Mouse (Mus musculus) lung, postnatal 0 days (tissue): ENCODE measurements around the gene Pon3. TPM values are rescaled to one million over a fixed set of nuclear protein-coding genes. Genes with fewer than 3 reads are reported as not detected.

Source experiments
- ATAC-seq: fragments of 200-750 bp; cut with Nextera tagmentation; 2 replicates; pipeline ENCODE4 v1.8.0; 2017; ENCODE audit warnings: moderate library complexity
- DNase-seq: peaks from one replicate; pipeline ENCODE4 v3.0.0-alpha.2; 2016; ENCODE audit warnings: low spot score
- H3K27ac ChIP-seq: fragments of 300-500 bp; sonication (generic); 2 replicates; pipeline ENCODE4 v1.5.1; 2014; ENCODE audit warnings: antibody characterized with exemption, mild to moderate bottlenecking, low read length, mixed read lengths
- H3K27me3 ChIP-seq: fragments of 300-500 bp; sonication (generic); replicated peaks from 2 replicates; pipeline ENCODE4 v1.6.1; 2014; ENCODE audit warnings: low read length, mixed read lengths; ENCODE audit not compliant: insufficient read depth
- H3K36me3 ChIP-seq: fragments of 300-500 bp; sonication (generic); 2 replicates; pipeline ENCODE4 v1.6.1; 2014; ENCODE audit warnings: low read length, mixed read lengths; ENCODE audit not compliant: insufficient read depth
- H3K4me1 ChIP-seq: fragments of 300-500 bp; sonication (generic); 2 replicates; pipeline ENCODE4 v1.6.1; 2014; ENCODE audit warnings: antibody characterized with exemption, low read depth, low read length, mixed read lengths; ENCODE audit not compliant: insufficient read depth
- H3K4me2 ChIP-seq: fragments of 300-500 bp; sonication (generic); replicated peaks from 2 replicates; pipeline ENCODE4 v1.6.1; 2014; ENCODE audit warnings: low read depth, mild to moderate bottlenecking, low read length, moderate library complexity, mixed read lengths
- H3K4me3 ChIP-seq: fragments of 300-500 bp; sonication (generic); 2 replicates; pipeline ENCODE4 v1.5.1; 2014; ENCODE audit warnings: low read depth, low read length
- H3K9ac ChIP-seq: fragments of 300-500 bp; sonication (generic); replicated peaks from 2 replicates; pipeline ENCODE4 v1.6.1; 2014; ENCODE audit warnings: low read depth, mild to moderate bottlenecking
- H3K9me3 ChIP-seq: fragments of 300-500 bp; sonication (generic); 2 replicates; pipeline ENCODE4 v1.6.1; 2016; ENCODE audit warnings: low read length, mixed read lengths
- CTCF ChIP-seq: IDR thresholded peaks from 2 replicates; pipeline ENCODE4 v1.5.1; 2016; ENCODE audit warnings: antibody characterized with exemption, mild to moderate bottlenecking
- EP300 ChIP-seq: IDR thresholded peaks from 2 replicates; pipeline ENCODE4 v1.6.1; 2016; ENCODE audit warnings: antibody characterized with exemption, mild to moderate bottlenecking, control low read depth
- WGBS: fragments of 180-500 bp; shearing (Covaris S2); extraction: QIAGEN DNeasy Blood & Tissue Kit; methylation state at CpG from one replicate; pipeline ENCODE4 v1.1.7; 2014; 5-methylcytosine and 5-hydroxymethylcytosine counted together
- polyA plus RNA-seq: library from polyadenylated mRNA; unstranded; fragments of >200 nt; fragmentation: Nextera tagmentation; extraction: Ambion mirVana; gene quantifications from 2 replicates; pipeline ENCODE4 v1.2.1, GENCODE M21; 2015

The Pon3 gene
- polyA plus RNA-seq, 1 experiment from 2014 or later: 143 TPM

DNA sequence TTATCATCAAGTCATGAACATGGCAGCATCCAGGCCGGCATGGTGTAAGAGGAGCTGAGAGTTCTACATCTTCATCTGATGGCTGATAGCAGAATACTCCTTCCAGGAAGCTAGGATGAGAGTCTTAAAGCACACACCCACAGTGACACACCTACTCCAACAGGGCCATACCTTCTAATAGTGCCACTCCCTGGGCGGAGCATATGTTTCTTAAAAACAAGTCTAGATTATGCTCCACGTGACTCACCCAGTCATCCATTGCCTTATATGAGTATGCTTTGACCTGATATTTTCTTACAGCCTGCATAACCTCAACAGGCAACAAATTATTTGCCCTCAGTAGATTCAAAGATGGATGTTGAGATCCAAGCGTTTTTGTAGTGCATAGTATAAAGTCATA lies 37.9 kb downstream of the Pon3 start:
- no peak for ATAC-seq

DNA sequence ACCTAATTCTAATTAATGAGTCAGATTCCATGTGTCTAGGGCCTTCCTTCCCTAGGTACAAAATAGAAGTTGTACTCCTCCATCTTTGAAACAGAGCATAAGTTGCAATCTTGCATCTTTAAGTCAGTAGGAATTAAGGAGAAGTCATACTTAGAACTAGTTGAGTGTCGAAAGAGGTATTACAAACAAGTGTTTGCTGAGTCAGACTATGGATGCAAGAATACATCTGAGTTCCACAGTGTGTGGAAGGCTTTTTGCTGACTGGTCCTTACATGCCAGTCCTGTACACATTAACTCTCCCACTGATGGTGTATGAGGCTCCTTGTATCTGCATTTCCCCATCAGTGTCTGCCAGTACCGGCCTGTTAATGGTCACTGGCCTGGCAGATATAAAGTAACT lies 48.3 kb downstream of the Pon3 start:
- H3K9me3 ChIP-seq: no peaks in the 10 kb centered on the region
- H3K4me1 ChIP-seq: no peaks in the 10 kb centered on the region
- no peak for TF ChIP-seq EP300
- TF ChIP-seq CTCF: no peak
- 73% methylated on average over 2 of the region's 2 CpGs for WGBS
- no peak; the same call in 1 of the 2 replicates for ATAC-seq
- H3K4me2 ChIP-seq: no peak overlapping the region
- H3K27me3 ChIP-seq: no peaks in the 10 kb centered on the region
- no peak overlapping the region for H3K4me3 ChIP-seq
- H3K36me3 ChIP-seq: no peaks in the 10 kb centered on the region
- H3K9ac ChIP-seq: no peak overlapping the region
- no peak overlapping the region for H3K27ac ChIP-seq
- peak; percentile 46 for DNase-seq

More for the DNA sequence above, 37.9 kb downstream of the Pon3 start:
- Histone ChIP-seq H3K36me3 (no peaks in the 10 kb centered on the region), H3K9ac (no peak overlapping the region), H3K27ac (no peak overlapping the region), H3K4me2 (no peak overlapping the region), H3K27me3 (no peaks in the 10 kb centered on the region), H3K4me1 (no peaks in the 10 kb centered on the region), H3K9me3 (no peaks in the 10 kb centered on the region), H3K4me3 (no peak overlapping the region)
- 90% methylated on average over 4 of the region's 4 CpGs for WGBS
- no peak for DNase-seq
- TF ChIP-seq EP300: no peak
- no peak for TF ChIP-seq CTCF

DNA sequence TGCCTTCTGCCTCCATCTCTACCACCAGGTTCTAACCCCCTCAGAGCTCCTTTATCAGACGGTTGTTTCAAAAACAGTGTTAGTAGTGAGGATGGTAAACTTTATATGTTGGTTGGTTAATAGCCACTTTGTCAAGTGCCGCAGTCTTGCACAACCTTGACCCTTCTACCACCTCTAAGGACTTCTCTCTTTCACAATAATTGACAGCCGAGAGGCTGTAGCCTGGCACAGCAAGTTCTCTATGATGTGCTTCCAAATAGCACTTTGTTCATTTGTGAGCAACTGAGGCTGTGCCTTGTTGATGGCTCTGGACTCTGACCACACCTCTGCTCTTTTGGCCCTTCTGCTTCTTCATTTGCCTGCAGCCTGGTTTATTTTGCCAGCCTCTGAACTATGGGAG lies 56.2 kb downstream of the Pon3 start:
- no peak overlapping the region for H3K9ac ChIP-seq
- WGBS: 39% methylated on average over 3 of the region's 3 CpGs
- H3K36me3 ChIP-seq: no peaks in the 10 kb centered on the region
- H3K4me3 ChIP-seq: no peak overlapping the region
- no peaks in the 10 kb centered on the region for H3K9me3 ChIP-seq
- H3K4me2 ChIP-seq: no peak overlapping the region
- TF ChIP-seq EP300 (peak; percentile 89), CTCF (no peak)
- no peaks in the 10 kb centered on the region for H3K27me3 ChIP-seq
- DNase-seq (peak; percentile 75), ATAC-seq (peak; percentile 85)
- H3K27ac ChIP-seq: peak overlapping the region; percentile 51; the same call in 1 of the 2 replicates
- no peaks in the 10 kb centered on the region for H3K4me1 ChIP-seq

DNA sequence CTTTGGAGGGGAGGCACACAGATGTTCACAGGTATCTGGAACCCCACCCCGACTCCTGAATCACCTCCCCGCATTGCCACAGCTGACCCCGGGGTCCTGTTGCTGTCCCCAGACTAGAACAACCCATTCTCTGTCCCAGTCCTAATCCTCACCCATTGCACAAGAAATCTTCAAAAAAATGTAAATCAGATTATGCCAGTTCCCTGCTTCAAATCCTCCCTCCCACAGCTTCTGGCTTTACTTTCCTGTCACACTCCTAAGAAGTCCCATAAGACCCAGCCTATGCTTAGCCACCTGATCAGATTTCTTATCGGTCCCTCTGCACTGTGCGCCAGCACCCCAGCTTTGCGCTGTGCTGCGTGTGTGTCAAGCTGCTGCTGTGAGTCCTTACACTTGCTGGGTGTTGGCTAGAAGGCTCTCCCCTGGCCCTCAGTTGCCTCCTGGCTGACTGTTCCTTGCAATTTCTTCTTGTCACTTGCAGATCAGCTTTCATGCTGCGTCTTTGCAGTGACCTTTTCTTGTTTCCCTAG lies 56.6 kb downstream of the Pon3 start:
- no peak overlapping the region for H3K4me3 ChIP-seq
- H3K27ac ChIP-seq: 0 out of 2 replicates have a peak overlapping the region, but pooled peaks have one; percentile 51
- no peak overlapping the region for H3K4me2 ChIP-seq
- DNase-seq (no peak), ATAC-seq (peak; percentile 36)
- 77% methylated on average over 8 of the region's 8 CpGs for WGBS
- H3K36me3 ChIP-seq: no peaks in the 10 kb centered on the region
- TF ChIP-seq CTCF (no peak), EP300 (no peak)
- no peaks in the 10 kb centered on the region for H3K4me1 ChIP-seq
- no peaks in the 10 kb centered on the region for H3K9me3 ChIP-seq
- no peak overlapping the region for H3K9ac ChIP-seq
- H3K27me3 ChIP-seq: no peaks in the 10 kb centered on the region

DNA sequence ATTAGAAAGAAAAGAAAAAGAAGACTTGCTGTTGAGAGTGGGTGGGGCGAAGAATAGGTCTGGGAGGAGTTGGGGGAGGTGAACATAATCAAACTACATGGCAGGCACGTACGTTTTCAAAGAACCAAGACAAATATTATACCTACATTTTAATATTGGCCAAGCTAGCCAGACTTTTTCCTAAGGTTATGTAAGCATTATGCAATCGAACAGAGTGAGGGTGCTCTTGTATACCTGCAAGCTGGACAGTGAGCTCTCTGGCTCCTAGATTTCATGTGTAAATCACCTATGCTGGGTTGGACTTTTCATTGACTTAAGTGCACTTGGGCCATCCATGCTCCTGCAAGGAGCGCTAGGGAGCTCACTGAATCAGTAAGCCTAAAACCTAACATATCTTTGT lies 57.5 kb downstream of the Pon3 start:
- ATAC-seq (peak; percentile 39), DNase-seq (peak; percentile 21)
- no peak overlapping the region for H3K9ac ChIP-seq
- H3K36me3 ChIP-seq: no peaks in the 10 kb centered on the region
- no peaks in the 10 kb centered on the region for H3K9me3 ChIP-seq
- H3K27ac ChIP-seq: no peak overlapping the region
- WGBS: 66% methylated on average over 5 of the region's 5 CpGs
- TF ChIP-seq CTCF (no peak), EP300 (0 out of 2 replicates have a peak, but pooled peaks have one; percentile 15)
- no peaks in the 10 kb centered on the region; the same call in 1 of the 2 replicates for H3K4me1 ChIP-seq
- H3K4me3 ChIP-seq: no peak overlapping the region
- no peak overlapping the region for H3K4me2 ChIP-seq
- H3K27me3 ChIP-seq: no peaks in the 10 kb centered on the region

DNA sequence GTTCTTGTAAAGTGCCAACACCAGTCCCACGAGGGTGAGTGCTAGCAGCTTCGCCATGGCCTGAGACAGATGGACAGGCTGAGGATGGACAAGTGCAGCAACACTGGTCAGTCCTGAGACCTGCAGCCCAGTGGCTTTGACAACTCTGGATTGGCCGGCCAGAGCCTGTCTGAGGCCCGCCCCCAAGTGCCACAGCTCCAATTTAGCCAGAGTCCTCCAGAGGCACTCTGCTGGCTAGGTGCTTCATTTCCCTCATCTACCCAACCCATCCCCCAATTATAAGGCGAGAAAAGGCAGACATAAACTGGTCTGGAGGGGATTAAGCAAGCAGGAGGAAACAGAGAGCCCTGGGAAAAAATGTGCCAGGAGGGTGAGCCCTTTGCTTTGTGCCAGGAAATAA lies 62.4 kb downstream of the Pon3 start, which contains the start of gene Pon1:
Gene Pon1, minus strand, starts transcription at position 254 of the 400 bp plus-strand sequence.
- H3K4me3 ChIP-seq: no peak within 1 kb of the TSS
- no peaks in the 10 kb centered on the region for H3K36me3 ChIP-seq
- H3K9me3 ChIP-seq: no peaks in the 10 kb centered on the region
- no peak within 1 kb of the TSS for H3K9ac ChIP-seq
- no peak within 1 kb of the TSS for H3K27ac ChIP-seq
- ATAC-seq (peak; percentile 37; the same call in 1 of the 2 replicates), DNase-seq (peak; percentile 45)
- 35% methylated on average over 5 of the region's 5 CpGs for WGBS
- no peak for TF ChIP-seq EP300
- peaks cover 6% of the 10 kb centered on the region; the same call in 1 of the 2 replicates for H3K4me1 ChIP-seq
- no peaks in the 10 kb centered on the region for H3K27me3 ChIP-seq
- 0 out of 2 replicates have a peak within 1 kb of the TSS, but pooled peaks have one; percentile 5 for H3K4me2 ChIP-seq
